Mouse (Mus musculus) right cerebral cortex, postnatal 4 days (tissue): Measurements from ENCODE around the gene Ago3.

Experiments
- DNase-seq: peaks from one replicate; pipeline ENCODE4 v3.0.0-alpha.2; 2022

Ago3 gene

GRCm38 (mm10) chr4:126429347-126430079 is at the start of gene Ago3:
Gene Ago3 (minus strand): TSS chr4:126429556.
- DNase-seq: peak; percentile 92

- DNase-seq: no peak
Observed at GRCm38 (mm10) chr4:126473031-126473430, 43.7 kb upstream of the Ago3 start.

- DNase-seq: no peak
Observed at GRCm38 (mm10) chr4:126469334-126469733, 40.0 kb upstream of the Ago3 start.

GRCm38 (mm10) chr4:126468925-126469324 is 39.6 kb upstream of the Ago3 start:
- DNase-seq: no peak

- DNase-seq: peak; percentile 96
Observed at GRCm38 (mm10) chr4:126468285-126468901, 39.0 kb upstream of the Ago3 start, which contains the start of gene Ago1. Gene Ago1 (minus strand): TSS chr4:126468583.

- peak; percentile 56 for DNase-seq
Observed at GRCm38 (mm10) chr4:126467721-126468284, 38.4 kb upstream of the Ago3 start.

GRCm38 (mm10) chr4:126466251-126466750 is 36.9 kb upstream of the Ago3 start:
- no peak for DNase-seq

GRCm38 (mm10) chr4:126465843-126466242 is 36.5 kb upstream of the Ago3 start:
- DNase-seq: peak; percentile 7

GRCm38 (mm10) chr4:126464892-126465235 is 35.5 kb upstream of the Ago3 start:
- no peak for DNase-seq

- no peak for DNase-seq
Observed at GRCm38 (mm10) chr4:126464189-126464891, 35.0 kb upstream of the Ago3 start.

- DNase-seq: no peak
Observed at GRCm38 (mm10) chr4:126455441-126455840, 26.1 kb upstream of the Ago3 start.

GRCm38 (mm10) chr4:126454547-126455254 is 25.3 kb upstream of the Ago3 start:
- DNase-seq: no peak

GRCm38 (mm10) chr4:126450268-126450667 is 20.9 kb upstream of the Ago3 start:
- no peak for DNase-seq

- DNase-seq: no peak
Observed at GRCm38 (mm10) chr4:126447126-126447525, 17.8 kb upstream of the Ago3 start.

GRCm38 (mm10) chr4:126444528-126444927 is 15.2 kb upstream of the Ago3 start:
- DNase-seq: no peak

GRCm38 (mm10) chr4:126438261-126438660 is 8.9 kb upstream of the Ago3 start:
- DNase-seq: no peak

- DNase-seq: peak; percentile 53
Observed at GRCm38 (mm10) chr4:126436268-126436667, 6.9 kb upstream of the Ago3 start.

GRCm38 (mm10) chr4:126434094-126434493 is 4.7 kb upstream of the Ago3 start:
- DNase-seq: no peak

- DNase-seq: no peak
Observed at GRCm38 (mm10) chr4:126433175-126433574, 3.8 kb upstream of the Ago3 start.

GRCm38 (mm10) chr4:126431746-126432145 is 2.4 kb upstream of the Ago3 start:
- no peak for DNase-seq

GRCm38 (mm10) chr4:126428682-126429346 is 542 bp downstream of the Ago3 start:
- no peak for DNase-seq

- no peak for DNase-seq
Observed at GRCm38 (mm10) chr4:126423866-126424265, 5.5 kb downstream of the Ago3 start.
